ENCODE assay signal across 9 mouse cellular contexts in the genomic region with DNA sequence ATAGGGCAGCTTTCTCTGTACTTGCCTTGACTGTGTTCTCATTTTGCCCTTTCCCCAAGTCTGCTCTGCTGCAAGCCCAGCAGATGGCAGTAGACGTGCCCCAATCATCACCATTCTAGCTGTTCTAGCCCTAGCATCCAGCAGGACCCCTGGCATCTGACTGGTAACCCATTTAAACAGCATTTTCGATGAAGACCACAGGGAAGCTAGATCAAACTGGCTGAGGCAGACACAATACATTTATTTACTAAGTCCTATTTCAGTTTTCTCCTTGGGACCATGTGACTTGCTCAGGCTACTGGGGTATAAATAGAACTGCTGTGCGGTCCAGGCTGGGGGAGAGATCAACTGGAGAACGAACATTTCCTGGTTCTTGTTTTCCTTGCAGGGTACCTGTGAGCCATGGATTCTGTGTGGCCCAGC.
A peak's percentile ranks its signal among the peaks of the same experiment; 100 is the strongest.
DNase-seq lines count a peak whose midpoint lies in the region; ATAC-seq and TF ChIP-seq lines count a peak whose summit lies in the region.
"Had no signal": no experiment of that assay in that cellular context is flagged by ENCODE, and none has a peak within 500 bp of the region (broad histone marks: within the 10 kb centered on the region; RNA-seq: fewer than 3 reads in every experiment).

No protein-coding gene starts in this region.

- H3K4me2 ChIP-seq in forebrain, embryonic 14.5 days (ENCODE audit: low read length): no peak overlapping the region
- H3K4me2 ChIP-seq: liver, embryonic 13.5 days had no signal

- no peak overlapping the region for H3K9ac ChIP-seq in forebrain, embryonic 14.5 days (ENCODE audit: low read length)
- H3K9ac ChIP-seq: liver, embryonic 13.5 days had no signal

- H3K36me3 ChIP-seq in forebrain, embryonic 14.5 days (ENCODE audit: control insufficient read depth, insufficient read depth, low read length): no peaks in the 10 kb centered on the region
- H3K36me3 ChIP-seq: liver, embryonic 13.5 days had no signal

- peak; percentile 74 for ATAC-seq in forebrain, embryonic 14.5 days

- no peak overlapping the region for H3K27ac ChIP-seq in forebrain, embryonic 14.5 days (ENCODE audit: low read depth, low read length)
- peak overlapping the region; percentile 68 for H3K27ac ChIP-seq in layer of hippocampus, adult 2 months

- no peak overlapping the region for H3K4me3 ChIP-seq in forebrain, embryonic 14.5 days (ENCODE audit: low read depth, low read length)
- H3K4me3 ChIP-seq in layer of hippocampus, adult 2 months: no peak overlapping the region
- H3K4me3 ChIP-seq: liver, embryonic 13.5 days had no signal

- H3K9me3 ChIP-seq in forebrain, embryonic 14.5 days (replicated peaks; ENCODE audit: control insufficient read depth, low read length): no peaks in the 10 kb centered on the region
- H3K9me3 ChIP-seq: liver, embryonic 13.5 days had no signal

- TF ChIP-seq CTCF in brain, embryonic 14.5 days (IDR thresholded peaks at IDR 0.05; ENCODE audit: borderline replicate concordance, extremely low read depth, insufficient read depth, insufficient read length): peak; percentile 82
- peak; percentile 85 for TF ChIP-seq CTCF in layer of hippocampus, adult 2 months (conservative IDR thresholded peaks at IDR 0.05)

- DNase-seq in adrenal gland, adult (ENCODE audit: inconsistent age in 2 of 2, low spot score in 1 of 2): peak; percentile 23 to 70
- no peak for DNase-seq in adrenal gland, adult 8-10 months
- DNase-seq in brain, embryonic 14.5 days (ENCODE audit: low read depth): peak; percentile 89
- peak; percentile 76 for DNase-seq in forebrain, embryonic 14.5 days (ENCODE audit: low spot score)
- DNase-seq in heart, postnatal 4 days: peak; percentile 50
- DNase-seq in layer of hippocampus, adult 2 months (ENCODE audit: low spot score in 2 of 2): peak; percentile 54 to 55
- peak; percentile 22 for DNase-seq in lung, postnatal 36 days
- DNase-seq in right cerebral cortex, postnatal 4 days: peak; percentile 50
- DNase-seq: liver, embryonic 13.5 days had no signal

- H3K4me1 ChIP-seq in forebrain, embryonic 14.5 days (ENCODE audit: control insufficient read depth, insufficient read depth, low read length): no peaks in the 10 kb centered on the region

- 55% methylated on average over 4 of the region's 4 CpGs for WGBS in forebrain, embryonic 14.5 days

- no peaks in the 10 kb centered on the region for H3K27me3 ChIP-seq in forebrain, embryonic 14.5 days (replicated peaks; ENCODE audit: control insufficient read depth, insufficient read depth, low read length)
- H3K27me3 ChIP-seq: liver, embryonic 13.5 days had no signal

- no peak for TF ChIP-seq POLR2A in brain, embryonic 14.5 days (IDR thresholded peaks at IDR 0.05; ENCODE audit: borderline replicate concordance, extremely low read depth, insufficient read depth, insufficient read length, poor library complexity, severe bottlenecking)
